Mouse (Mus musculus): Measurements from ENCODE around the gene Tedc1.
A peak's percentile ranks its signal among the peaks of the same experiment; 100 is the strongest.

Gene Tedc1

GRCm38 (mm10) chr12:113155887-113156539, at the start of gene Tedc1:
Tedc1 (plus strand) TSS chr12:113156421.
- DNase-seq (ENCODE audit: low spot score in 2 of 2), result peak; percentile 99 to 100

- DNase-seq (ENCODE audit: low spot score in 2 of 2), result peak in 1 of 2 experiments; percentile 54
Observed at GRCm38 (mm10) chr12:113107431-113108124, 48.6 kb upstream of the Tedc1 start.

- DNase-seq (ENCODE audit: low spot score in 2 of 2), result no peak
Observed at GRCm38 (mm10) chr12:113108528-113109283, 47.5 kb upstream of the Tedc1 start.

- DNase-seq (ENCODE audit: low spot score in 2 of 2), result no peak
Observed at GRCm38 (mm10) chr12:113109801-113110200, 46.4 kb upstream of the Tedc1 start.

- DNase-seq (ENCODE audit: low spot score in 2 of 2), result no peak
Observed at GRCm38 (mm10) chr12:113114141-113114540, 42.1 kb upstream of the Tedc1 start.

- no peak for DNase-seq (ENCODE audit: low spot score in 2 of 2)
Observed at GRCm38 (mm10) chr12:113114856-113115538, 41.2 kb upstream of the Tedc1 start.

GRCm38 (mm10) chr12:113119516-113120410, 36.5 kb upstream of the Tedc1 start:
- peak; percentile 80 to 93 for DNase-seq (ENCODE audit: low spot score in 2 of 2)

GRCm38 (mm10) chr12:113124726-113125125, 31.5 kb upstream of the Tedc1 start:
- no peak for DNase-seq (ENCODE audit: low spot score in 2 of 2)

- DNase-seq (ENCODE audit: low spot score in 2 of 2), result no peak
Observed at GRCm38 (mm10) chr12:113130732-113131131, 25.5 kb upstream of the Tedc1 start.

GRCm38 (mm10) chr12:113131601-113132000, 24.6 kb upstream of the Tedc1 start:
- no peak for DNase-seq (ENCODE audit: low spot score in 2 of 2)

GRCm38 (mm10) chr12:113132567-113132966, 23.7 kb upstream of the Tedc1 start:
- no peak for DNase-seq (ENCODE audit: low spot score in 2 of 2)

GRCm38 (mm10) chr12:113133260-113133659, 23.0 kb upstream of the Tedc1 start:
- DNase-seq (ENCODE audit: low spot score in 2 of 2), result no peak

- no peak for DNase-seq (ENCODE audit: low spot score in 2 of 2)
Observed at GRCm38 (mm10) chr12:113133861-113134403, 22.3 kb upstream of the Tedc1 start.

- no peak for DNase-seq (ENCODE audit: low spot score in 2 of 2)
Observed at GRCm38 (mm10) chr12:113134502-113134901, 21.7 kb upstream of the Tedc1 start.

- no peak for DNase-seq (ENCODE audit: low spot score in 2 of 2)
Observed at GRCm38 (mm10) chr12:113135401-113135800, 20.8 kb upstream of the Tedc1 start.

- no peak for DNase-seq (ENCODE audit: low spot score in 2 of 2)
Observed at GRCm38 (mm10) chr12:113136492-113137020, 19.7 kb upstream of the Tedc1 start.

GRCm38 (mm10) chr12:113137260-113138213, 18.7 kb upstream of the Tedc1 start:
- no peak for DNase-seq (ENCODE audit: low spot score in 2 of 2)

- DNase-seq (ENCODE audit: low spot score in 2 of 2), result no peak
Observed at GRCm38 (mm10) chr12:113138291-113138690, 17.9 kb upstream of the Tedc1 start.

Data from spleen, postnatal 4 days (tissue).